Mouse (Mus musculus) hematopoietic stem cell, adult 5-6 weeks (primary cell): ENCODE measurements at regions not wholly inside any gene's neighbourhood (a gene's known extent, or its start where the extent isn't known, plus 50 kb on each side); places are given as distances from the start of the nearest gene placed in this dataset.

ENCODE experiments used
- ATAC-seq, 2 experiments: fragments of 125-278 bp in 1 of 2; replicated peaks in 1 of 2; 2 replicates each; pipeline ENCODE4 v1.8.0; 2016 to 2017; ENCODE audit warnings: inconsistent platforms in 2 of 2, mild to moderate bottlenecking in 2 of 2, moderate number of reproducible peaks in 2 of 2, low read depth in 1 of 2, moderate TSS enrichment in 1 of 2; ENCODE audit not compliant: low FRiP score in 2 of 2, poor library complexity in 2 of 2, severe bottlenecking in 2 of 2, insufficient read depth in 1 of 2, low TSS enrichment in 1 of 2

DNA sequence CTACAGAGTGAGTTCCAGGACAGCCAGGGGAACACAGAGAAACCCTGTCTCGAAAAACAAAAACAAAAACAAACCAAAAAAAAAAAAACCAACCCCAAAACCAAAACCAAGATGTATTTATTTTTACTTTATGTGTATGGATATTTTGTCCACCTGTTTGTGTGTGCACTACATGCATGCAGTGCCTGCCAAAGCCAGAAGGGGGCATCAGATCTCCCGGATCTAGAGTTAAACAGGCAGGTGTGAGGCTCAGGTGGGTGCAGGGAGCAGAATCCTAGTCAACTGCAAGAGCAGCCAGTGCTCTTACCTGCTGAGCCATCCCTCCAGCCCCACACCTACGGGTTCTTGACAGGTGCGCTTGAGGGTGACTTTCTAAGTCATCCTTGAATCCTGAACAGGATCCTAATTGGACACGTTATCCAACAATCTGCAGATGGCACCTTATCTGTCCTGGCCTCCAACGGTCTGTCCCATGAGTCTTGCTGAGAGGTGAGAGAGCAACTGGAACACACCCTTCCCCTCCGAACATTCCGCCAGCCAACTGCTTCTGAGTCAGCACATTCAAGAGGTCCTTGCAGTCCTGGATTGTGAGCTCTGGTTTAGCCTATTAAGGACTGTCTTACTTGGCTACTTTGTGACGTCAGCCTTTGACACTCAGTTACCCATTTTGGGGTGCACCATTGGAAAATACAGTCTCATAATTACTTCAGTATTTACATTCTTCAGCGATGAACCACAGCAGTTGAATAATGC lies 95.4 kb upstream of the Slc38a4 start:
- no peak for ATAC-seq

GRCm38 (mm10) chr15:97141958-97142357 lies 86.2 kb upstream of the Slc38a4 start:
- no peak for ATAC-seq

GRCm38 (mm10) chr15:97138265-97138664 lies 82.5 kb upstream of the Slc38a4 start:
- ATAC-seq: no peak

- ATAC-seq: 0 out of 4 replicates have a peak, but pooled peaks have one; percentile 32 to 42
Observed at GRCm38 (mm10) chr15:97135291-97135690, 79.5 kb upstream of the Slc38a4 start.

GRCm38 (mm10) chr15:97127771-97128170 lies 72.0 kb upstream of the Slc38a4 start:
- no peak for ATAC-seq

- ATAC-seq: no peak
Observed at GRCm38 (mm10) chr15:97125836-97126822, 70.4 kb upstream of the Slc38a4 start.

GRCm38 (mm10) chr15:97122263-97122662 lies 66.5 kb upstream of the Slc38a4 start:
- ATAC-seq: no peak

DNA sequence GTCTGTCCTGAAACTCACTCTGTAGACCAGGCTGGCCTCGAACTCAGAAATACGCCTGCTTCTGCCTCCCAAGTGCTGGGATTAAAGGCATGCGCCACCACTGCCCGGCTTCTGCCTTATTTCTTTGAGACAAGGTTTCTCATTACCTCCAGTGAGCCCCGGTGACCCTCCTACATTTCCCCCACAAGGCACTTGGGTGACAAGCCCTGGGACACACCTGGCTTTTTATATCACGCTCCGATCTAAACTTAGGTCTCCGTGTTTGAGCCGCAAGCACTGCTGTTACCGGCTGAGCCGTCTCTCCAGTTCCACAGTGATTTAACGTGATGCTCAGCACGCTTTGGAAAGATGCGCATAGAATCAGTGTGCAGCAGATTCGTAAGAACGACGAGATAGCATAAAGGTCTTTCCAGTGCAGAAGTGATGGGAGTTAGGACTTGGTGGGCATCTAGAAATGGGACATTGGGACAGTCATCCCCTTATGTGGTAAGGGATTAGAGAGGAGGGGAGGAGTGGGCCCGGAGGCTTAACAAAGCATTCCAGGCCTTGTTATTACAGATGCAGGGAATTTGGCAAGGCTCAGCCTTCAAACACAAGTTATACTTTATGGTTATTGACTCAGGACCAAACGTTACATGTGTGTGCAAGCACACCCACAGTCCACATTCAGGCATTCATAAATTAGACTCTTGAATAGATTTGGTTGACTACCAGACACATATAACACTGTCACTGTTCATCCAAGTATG lies 56.9 kb upstream of the Slc38a4 start:
- no peak for ATAC-seq

GRCm38 (mm10) chr15:97111320-97112192 lies 55.8 kb upstream of the Slc38a4 start:
- ATAC-seq: no peak

GRCm38 (mm10) chr15:97107779-97108178 lies 52.0 kb upstream of the Slc38a4 start:
- no peak for ATAC-seq

DNA sequence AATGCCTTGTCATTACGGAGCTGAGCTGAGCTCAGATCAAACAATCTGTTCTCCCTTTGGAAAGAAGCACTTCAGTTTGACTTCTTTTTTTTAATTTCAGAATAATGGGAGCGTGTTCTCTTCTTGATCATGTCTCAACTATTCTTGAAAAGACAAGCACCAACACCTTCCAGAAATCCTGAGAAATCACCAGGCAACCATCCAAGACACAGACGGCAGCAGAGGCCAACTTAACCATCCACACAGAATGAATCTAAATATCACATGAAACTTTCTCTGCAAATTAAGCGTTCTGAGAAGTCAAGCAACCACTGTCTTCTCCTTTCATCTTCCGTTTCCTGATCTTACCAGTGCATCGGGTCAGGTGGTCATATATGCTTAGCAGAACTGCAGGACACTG lies 50.8 kb upstream of the Slc38a4 start:
- ATAC-seq: no peak
